Mouse (Mus musculus) kidney, postnatal 10 days (tissue): ENCODE measurements around the gene Ap1g2.

Experiments used
- DNase-seq: peaks from one replicate; pipeline ENCODE4 v3.0.0; 2021; ENCODE audit warnings: mixed read lengths

Gene Ap1g2

DNA sequence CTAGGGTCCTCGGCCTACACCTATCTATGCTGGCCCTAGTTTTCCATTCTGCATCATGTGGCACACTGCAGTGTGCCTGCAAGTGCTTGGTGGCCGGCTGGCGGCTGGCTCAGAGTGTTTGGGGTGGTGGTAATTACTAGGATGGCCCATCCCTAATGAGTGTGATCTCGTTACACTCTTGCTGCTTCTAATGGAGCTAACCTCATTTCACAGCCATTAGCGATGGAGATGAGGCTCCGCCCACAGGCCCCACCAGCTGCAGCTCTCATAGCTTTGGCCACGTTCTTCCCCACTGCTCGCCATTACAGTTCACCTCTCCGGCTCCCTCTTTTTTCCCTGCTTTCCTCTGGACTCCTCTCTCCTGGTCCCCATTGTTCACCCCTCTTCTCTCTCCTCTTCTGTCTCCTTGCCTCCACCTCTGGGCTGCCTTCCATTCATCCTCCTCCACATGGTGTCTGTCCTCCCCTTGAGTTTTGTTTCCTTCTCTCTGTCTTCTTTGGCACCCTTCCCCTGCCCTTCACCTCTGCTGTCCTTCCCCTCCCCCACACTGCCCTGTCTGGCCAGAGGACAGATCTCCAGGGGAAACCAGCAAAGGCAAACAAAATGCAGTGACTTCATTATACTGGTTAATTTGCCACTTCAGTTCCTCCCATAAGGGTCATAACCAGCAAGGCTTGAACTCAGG is 20.9 kb downstream of the Ap1g2 start:
- DNase-seq = peak; percentile 62

DNA sequence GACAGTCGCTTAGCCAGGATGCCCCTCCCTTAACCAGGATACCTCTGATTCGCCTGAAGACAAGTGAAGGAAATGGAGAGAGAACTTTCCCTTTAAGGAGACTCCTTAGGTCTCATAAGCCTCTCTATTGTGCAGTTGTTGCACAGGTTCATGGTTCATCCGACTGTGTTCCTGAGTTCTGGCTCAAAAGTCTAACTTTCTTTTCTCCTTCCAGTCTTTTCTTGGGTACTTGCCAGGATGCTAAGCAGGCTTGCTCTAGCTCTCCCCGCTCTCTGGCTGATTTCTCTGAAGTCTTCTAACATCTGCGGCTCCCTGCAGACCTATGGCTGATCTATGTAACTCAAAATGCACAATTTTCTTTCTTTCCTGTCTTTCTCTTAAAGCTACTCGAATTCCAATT is 22.9 kb downstream of the Ap1g2 start:
- no peak for DNase-seq

DNA sequence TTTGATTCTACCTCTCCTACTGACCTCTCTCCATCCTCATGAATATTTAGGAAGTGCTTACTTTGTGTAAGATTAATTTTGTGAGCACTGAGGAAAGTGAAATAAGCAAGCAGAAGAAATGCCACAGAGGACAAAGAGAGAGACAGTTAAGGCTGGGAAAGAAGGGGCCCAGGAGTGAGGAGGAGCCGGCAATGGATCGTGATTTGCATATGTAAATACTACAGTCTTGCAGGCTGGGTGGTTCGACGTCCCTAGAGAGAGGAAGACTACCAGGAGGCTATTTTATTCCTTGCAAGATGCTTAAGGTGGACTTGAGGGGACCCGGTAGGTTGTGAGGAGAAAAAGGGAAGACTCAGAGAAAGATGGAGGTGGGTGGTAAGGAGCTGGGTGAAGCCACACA is 25.3 kb downstream of the Ap1g2 start:
- DNase-seq = no peak

DNA sequence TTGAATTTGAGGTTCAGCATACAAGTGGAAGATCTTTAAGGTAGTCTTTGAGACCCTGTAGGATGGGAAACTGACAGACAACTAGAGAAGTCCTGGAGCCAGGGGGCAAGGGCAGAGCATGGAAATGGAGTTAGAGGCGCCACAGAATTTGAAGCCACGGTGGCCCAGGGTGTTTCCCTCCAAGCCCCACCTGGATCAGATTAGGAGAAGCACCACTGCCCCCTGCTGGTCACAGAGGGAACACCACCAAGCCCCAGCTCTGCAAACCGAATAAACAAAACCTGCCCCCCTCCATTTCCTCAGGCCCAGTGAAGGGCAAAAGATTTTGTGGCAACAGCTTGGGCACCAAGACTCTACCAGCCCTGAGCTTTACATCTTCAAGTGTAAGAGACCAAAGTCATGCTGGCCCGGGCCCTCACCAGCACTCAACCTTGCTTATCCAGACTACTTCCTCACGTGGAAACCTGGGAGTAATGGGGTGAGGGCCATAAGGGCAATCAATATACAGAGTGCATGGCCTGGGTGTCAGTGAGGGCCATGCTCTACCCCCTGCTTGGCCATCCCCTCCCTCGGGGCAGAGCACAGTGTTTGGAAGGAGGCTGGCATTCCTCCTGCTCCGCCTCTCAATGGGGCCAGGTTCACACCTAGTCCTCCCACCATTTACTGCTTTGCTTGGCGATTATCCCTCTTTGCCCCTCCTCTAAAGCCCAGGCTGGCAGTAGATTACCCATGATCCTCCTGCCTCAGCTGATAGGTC is 27.0 kb downstream of the Ap1g2 start:
- DNase-seq = peak; percentile 85

DNA sequence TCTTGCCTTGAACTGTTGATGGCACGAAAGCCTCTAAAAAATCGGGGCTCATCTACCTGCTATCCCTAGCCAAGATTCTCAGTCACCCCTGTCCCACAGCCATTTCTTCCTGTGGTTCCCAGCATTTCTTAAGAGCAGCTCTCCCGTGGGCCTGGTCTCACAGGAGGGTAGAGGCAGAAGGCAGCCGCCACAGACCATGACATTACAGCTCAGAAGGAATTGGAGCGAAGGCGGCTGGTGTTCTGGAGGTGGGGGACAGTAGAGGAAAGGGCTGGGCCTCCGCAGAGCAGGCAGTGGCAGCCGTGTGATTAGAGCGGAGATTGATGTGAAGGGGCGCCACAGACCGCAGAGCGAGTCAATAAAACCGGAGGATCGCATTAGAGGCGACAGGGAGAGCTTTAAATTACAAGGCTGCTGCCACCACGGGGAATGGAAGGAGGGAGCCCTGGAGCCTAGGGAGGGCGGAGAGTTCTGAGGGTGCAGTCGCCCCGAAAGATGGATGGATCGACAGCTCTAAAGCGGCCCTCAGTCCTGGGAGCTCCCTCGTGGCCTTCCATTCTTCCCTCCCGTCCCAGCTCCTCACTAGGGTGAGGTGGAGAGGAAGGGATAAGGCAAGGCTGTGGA is 27.9 kb downstream of the Ap1g2 start:
- no peak for DNase-seq

DNA sequence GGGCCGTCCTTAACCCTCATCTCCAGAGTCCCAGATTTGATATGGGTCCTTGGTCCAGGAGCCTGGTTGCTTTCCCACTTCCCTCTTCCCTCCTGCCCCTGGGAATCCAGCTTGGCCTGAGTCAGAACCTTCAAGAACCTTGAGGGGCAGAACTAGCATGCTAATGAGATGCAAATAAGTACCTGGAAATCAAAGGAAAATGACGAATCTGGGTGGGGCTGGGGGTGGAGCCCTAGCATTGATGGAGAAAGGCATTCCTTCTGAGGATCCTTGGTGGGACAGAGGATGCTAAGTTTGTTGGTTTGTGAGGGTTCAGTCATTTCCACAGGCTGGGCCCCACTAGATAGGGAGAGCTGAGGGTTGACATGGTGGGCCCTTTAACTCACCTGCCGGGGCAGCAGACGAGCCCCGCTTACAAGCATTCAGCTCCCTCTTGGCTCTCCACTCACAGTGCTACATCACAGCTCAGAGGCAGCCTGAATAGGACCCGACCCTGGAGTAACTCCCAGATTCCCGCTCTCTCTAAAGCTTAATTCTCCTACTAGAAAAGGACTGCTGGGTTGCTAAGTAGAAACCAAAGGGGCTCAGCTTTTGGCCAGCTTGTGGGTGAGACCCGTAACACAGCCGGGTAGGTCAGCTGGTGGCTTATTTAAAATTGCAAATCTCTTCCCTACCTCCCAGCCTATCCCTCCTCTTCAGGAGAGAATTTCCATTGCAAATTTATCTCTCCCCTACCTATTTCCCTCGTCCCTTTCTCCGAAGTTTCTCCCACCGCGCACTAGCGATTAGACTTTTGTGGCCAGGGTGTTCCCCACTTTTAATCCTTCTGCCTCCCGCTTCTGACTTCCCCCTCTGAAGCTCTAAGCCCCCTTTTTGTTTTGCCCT is 28.7 kb downstream of the Ap1g2 start:
- DNase-seq = no peak

DNA sequence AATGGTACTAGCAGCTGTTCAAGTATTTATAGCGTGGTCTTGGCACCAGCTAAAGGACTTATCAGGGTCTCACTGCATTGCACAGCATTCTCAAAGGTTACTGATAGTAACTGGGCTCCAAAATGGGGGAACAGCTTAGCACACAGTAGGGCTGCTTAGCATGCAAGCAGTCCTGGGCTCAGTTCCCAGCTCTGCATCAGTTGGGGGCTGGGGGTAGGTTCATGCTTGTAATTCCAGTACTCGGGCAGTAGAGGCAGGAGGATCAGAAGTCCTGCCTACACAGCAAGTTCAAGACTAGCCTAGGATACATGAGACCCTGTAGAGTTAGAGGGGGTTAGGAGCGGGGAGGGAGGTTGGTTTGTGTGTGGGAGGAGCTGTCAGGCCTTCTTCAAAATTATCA is 29.4 kb downstream of the Ap1g2 start:
- DNase-seq = no peak

DNA sequence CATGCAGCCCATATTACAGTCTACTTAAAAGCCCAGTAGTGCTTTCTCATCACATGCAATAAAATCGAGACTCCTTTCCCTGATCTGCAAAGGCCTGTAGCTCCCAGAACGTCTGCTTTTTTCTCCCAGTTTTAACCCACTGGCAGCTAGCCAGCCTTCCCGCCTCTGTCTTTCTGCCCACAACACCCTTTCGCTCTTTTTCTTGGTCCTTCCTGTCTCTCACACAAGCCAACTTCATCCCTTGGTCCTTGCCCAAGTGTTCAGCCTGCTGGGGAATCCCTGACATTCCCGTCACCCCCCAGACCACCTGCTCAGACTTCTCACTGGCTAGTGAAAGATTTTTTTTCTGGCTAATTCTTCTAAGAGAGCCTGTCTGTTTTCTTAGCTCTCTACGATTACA is 30.2 kb downstream of the Ap1g2 start:
- DNase-seq = peak; percentile 58

DNA sequence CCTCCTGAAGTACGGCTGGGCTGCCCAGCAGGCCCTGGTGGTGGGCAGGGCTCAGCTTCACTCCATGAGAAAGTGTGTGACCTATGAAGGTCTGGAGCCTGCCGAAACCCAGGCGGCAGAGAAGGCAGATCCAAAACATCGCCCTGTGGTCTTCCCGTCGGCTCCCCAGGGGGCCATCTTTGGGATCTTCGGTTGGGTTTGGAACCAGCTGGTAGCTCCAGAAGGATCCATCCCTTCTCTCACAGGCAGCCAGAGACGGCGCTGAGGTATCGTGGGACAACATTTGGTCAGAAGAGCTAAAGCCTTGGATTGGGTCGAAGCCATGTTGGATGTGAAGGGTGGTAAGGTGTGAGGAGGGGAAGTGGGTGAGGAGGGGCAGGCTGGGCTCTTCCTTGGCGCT is 32.0 kb downstream of the Ap1g2 start:
- DNase-seq = no peak

DNA sequence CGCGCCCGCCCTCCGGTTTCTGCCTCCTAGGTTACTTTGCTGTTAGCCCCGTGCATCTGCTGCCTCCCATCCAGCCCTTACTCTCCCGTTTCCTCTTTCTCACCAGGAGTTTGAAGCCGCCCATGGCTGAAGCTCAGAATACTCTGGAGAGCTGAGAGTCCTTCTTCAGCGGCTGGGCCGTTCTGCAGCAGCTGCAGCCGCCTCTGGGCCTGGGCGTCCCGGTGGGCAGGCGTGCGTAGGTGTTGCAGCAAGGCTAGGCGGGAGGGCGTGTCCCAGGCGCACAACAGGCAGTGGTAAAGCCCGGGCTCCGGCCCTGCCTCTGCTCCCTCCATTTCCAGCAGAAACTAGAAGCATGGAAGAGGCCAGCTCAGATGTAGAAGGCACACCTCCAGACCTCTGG is 34.6 kb downstream of the Ap1g2 start:
- no peak for DNase-seq

DNA sequence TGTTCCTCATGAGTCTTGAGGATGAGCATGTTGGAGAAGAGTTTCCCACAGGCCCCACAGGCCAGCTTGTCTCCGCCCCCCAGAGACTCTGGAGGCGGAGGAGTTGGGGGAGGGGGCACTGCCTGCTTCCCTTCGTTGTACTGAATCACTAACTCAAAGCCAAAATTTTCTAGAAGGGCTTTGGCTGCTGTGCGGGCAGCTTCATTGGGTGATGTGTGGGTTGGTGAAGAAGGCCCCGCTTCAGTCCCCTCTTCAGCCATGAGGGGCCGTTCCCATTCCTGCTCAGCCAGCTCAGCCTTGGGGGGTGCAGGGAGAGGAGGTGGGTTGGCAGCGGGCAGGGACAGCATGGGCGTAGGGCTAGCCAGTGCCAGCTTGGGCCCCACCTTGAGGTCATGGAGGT is 40.4 kb downstream of the Ap1g2 start:
- DNase-seq = no peak

DNA sequence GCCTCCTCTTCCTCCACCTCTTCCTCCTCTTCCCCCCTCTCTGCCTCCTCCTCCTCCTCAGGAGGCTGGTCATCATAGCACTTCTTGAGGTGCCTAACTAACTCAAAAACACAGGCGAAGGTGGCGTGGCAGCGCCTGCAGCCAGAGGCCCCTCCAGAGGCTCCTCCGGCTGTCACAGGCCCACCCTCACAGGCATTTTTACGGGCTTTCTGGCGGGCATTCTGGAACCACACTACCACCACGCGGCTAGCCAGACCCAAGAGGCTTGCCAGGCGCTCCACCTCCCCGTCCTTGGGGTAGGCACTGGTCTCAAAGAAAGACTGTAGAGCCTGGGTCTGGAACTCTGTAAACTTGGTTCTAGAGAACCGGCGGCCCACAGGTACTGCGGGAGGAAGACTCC is 41.0 kb downstream of the Ap1g2 start:
- no peak for DNase-seq

DNA sequence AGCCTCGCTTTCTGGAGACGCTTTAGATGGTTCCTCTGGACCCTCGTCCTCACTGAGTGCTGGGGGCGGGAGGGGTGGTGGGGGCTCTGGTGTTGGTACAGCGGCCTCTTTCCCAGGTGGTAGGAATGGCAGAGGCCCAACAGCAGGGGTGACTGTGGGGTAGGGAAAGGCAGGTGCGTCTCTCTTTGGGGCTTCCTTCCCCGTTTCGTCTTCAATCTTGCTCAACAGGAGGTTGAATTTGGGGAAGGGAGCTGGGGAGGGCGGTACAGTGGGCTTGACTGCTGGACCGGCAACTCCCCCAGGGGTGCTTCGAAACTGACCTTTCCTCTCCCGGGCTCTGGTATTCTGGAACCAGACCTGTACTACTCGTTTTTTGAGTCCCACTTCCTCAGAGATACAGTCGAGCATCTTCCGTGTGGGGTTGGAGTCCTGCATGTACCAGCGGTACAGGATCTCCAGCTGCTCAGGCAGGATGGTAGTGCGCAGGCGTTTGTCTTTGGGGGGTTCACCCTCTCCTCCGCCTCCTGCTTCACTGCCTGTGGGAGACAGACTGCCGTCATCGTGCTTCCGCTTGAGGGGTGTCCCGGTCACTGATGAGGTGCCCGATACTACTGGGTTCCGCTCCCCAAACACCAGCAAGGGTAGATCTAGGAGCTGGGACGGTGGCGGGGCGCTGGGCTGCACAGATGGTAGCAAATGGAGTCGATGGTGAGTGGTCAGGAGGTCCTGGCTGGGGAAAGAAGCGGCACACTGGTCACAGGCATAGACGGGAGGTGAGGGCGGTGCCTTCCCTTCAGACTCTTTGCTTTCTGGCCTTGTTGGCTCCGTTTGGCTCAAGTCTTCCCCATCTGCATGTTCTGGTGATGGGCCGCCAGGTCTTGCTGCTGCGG is 41.7 kb downstream of the Ap1g2 start:
- no peak for DNase-seq

DNA sequence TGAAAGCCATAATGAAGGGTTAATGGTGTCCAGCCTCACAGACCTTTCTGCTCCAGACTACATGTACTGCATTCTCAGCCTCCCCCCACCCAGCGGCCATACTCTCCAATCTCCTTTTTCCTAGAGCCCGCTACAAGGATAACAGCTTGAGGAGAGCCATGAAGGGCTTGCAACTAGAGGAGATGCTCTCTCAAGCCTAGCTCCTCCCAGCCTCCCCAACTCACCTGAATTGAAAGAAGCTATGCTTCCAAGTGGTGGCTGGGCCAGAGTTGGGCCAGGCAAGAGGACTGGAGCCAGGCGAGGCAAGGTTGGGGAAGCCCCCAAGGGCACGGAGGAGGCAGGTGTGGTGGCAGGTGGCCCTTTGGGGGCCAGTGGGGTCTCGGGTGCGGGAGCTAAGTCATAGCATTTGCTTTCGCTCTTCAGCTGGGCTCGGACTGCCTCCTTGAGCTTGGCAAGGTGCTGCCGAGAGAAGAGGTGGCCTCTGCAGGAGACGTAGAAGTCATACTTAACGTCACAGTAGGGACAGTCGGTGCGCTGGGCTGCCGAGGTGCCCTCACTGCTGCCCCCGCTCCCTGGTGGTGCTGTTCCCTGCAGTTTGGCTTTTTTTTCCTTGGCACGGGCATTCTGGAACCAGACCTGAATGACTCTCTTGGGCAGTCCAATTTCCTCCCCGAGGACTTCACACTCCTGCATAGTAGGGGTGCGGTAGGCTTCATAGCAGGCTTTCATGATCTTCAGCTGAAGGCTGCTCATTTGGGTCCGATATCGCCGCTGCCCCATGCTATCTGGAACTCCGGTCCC is 42.6 kb downstream of the Ap1g2 start:
- DNase-seq = no peak

DNA sequence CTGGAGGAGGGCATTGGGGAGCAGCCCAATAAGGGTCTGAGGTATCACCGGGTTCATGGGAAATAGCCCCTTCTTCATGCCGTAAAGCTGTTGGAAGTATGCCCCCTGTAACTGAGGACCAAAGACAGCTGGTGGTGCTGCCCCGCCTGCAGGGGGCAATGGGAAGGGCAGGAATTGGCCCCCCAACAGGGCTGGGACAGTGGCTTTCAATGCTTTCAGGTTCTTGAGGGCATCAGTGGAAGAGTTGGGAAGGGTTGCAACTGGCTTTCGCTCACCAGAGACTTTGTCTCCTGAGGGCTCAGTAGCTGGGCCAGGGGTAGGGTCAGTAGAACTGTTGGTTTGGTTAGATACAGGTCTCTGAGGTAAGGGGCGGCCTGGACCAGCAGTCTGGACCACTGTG is 43.3 kb downstream of the Ap1g2 start:
- no peak for DNase-seq

DNA sequence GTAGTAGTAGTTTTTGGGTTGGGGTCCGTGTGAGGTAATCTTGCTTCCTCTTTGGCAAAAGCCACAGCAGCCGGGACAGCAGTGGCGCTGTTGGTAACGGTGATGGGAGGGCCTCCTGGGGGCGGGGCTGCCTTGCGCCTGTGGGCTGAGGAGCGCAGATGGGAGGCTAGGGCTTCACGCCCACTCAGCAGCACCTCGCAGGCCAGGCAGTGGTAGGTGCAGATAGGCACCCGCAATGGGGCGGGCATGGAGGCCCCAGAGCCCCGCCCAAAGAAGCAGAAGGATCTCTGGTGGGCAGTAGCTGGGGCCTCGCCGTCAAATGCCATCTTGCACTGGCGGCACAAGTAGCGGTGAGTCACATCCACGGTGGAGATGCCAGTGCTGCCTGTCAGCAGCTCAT is 43.8 kb downstream of the Ap1g2 start:
- DNase-seq = no peak

DNA sequence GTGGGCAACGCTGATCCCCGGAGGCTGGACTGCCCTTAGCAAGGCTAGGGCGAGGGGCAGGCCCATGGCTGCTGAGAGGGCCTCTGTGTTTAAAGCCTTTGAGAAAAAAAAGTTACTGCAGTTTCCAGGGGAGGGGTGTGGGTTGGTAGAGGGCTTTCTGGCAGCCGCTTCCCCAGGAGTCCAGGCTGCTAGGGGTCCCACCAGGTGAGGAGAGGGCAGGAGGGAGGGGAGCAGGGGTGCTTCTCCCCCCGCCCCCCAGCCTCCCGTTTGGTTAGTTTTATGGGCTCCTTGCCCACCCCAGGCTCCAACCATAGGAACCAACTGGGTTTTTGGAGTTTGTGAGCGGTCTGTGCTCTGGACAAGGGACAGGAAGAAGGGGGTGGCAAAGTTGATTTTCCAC is 44.5 kb downstream of the Ap1g2 start:
- no peak for DNase-seq

DNA sequence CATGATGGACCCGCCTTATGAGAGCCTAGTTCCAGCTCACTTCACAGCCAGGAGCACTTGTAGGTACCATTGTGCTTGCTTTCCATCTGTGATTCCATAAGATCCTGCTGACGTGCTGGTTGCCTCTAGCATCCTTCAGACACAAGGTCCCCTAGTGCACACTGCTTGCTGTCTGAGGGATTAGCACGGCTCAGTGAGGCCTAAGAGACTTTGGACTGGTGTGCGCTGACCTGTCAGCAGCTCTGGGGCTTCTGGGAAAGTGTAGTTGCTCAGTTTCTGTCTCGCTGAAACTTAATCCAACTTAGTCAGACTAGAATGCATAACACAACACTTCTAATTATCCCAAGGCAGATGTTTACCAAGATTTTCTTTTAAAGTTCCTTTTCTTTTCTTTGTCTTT is 46.5 kb downstream of the Ap1g2 start:
- DNase-seq = peak; percentile 42

DNA sequence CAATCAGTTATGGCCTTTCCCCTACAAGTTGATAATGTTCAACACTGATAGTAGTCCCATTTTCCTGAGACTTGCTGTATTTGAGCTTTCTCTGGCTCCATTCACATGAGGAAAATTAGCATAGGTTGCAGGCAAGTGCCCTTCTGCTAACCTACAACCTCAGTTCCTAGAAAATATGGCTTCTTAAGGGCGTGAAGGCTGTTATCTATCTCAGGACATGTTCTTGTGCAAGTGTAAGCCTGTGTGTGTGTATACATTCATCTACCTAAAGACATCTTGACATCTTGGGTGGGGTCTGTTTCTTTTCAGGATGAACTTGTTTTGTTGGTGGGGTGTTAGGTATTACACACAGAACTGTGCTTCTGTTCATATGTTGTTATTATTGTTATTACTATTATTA is 47.4 kb downstream of the Ap1g2 start:
- no peak for DNase-seq

DNA sequence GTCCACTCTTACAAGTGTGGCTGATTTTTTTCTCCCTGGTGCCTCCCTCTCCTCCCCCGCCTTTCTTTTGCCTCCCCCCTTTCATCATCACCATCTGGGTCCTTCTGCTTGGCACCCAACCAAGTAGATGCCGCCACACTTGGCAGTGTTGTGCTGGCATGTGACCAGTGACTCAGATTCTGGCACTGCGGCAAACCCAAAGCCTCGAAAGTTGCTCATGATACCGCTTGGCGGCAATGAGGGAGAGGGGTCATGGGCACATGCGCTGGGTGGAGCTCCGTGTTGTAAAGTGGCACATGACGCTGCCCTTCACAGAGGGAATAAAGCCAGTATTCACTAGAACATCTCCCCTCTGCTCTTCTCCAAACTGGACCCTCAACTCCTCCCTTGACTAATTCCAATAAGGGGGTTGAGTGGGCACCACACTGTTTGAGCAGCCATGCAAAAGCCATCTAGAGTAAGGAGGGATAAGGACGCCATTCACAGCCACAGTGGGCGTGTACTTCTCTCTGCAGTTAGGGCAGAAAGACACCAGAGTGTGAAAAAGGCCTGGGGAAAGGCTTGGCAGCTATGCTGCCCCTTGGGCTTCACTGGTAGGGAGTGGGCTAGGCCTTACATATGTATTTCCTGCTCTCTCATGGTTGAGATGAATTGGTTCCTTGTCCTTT is 51.1 kb downstream of the Ap1g2 start:
- no peak for DNase-seq
